Mouse (Mus musculus) E14TG2a.4 (cell line): Measurements from ENCODE around the gene Nop9.

Experiments
- H3K27me3 ChIP-seq: 2 replicates; pipeline ENCODE4 v1.6.1; 2014; ENCODE audit warnings: low read length, control low read depth; ENCODE audit not compliant: insufficient read depth
- H3K36me3 ChIP-seq: 2 replicates; pipeline ENCODE4 v1.6.1; 2014; ENCODE audit warnings: low read length, control low read depth; ENCODE audit not compliant: insufficient read depth
- H3K4me1 ChIP-seq: replicated peaks from 2 replicates; pipeline ENCODE4 v1.6.1; 2014; ENCODE audit warnings: low read depth, low read length, control low read depth
- H3K4me3 ChIP-seq: replicated peaks from 2 replicates; pipeline ENCODE4 v1.5.1; 2014; ENCODE audit warnings: mild to moderate bottlenecking, low read length
- H3K9me3 ChIP-seq: 2 replicates; pipeline ENCODE4 v1.6.1; 2014; ENCODE audit warnings: low read length, control low read depth
- CTCF ChIP-seq: conservative IDR thresholded peaks from 2 replicates; pipeline ENCODE4 v1.5.1; 2014; ENCODE audit warnings: low read length
- NANOG ChIP-seq: IDR thresholded peaks from 2 replicates; pipeline ENCODE4 v1.6.1; 2014; ENCODE audit warnings: borderline replicate concordance, low read length, mixed read lengths
- POU5F1 ChIP-seq: IDR thresholded peaks from 2 replicates; pipeline ENCODE4 v1.6.1; 2014; ENCODE audit warnings: low read length, borderline replicate concordance

The Nop9 gene

DNA sequence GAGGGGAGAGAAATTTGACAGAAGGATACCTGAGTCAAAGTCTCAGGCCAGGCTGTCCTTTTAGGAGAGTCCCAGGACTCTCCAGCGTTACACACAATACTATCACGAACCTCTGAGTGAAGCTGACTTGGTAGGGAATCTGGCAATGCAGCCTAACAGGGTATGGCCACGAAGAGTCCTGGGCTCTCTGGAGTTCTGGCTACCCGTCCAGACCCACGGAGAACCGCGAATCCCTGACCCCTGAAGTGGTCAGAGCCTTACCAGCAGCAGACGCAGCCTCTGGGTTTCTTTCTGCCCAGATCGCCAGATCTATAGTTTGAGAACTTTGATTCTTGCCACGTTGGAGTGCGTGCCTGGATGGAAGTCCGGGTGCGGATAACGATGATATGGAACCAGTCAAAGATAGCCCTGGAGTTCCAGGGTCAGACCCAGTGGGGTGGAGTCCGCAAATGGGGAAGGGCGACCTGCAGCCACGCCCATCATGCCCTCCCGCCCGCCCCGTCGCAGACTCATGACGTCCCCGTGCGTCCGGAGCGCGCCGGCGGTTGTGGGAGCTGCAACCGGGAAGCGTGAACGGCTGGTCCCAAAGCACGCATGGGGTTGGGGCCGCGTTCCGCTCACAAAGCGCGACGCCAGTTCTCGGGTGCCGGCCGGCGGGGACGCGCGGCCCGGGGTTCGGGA is at the start of gene Nop9, which contains the start of gene Dhrs1:
Gene Nop9 (plus strand): TSS at position 514 of the 681 bp plus-strand sequence.
Gene Dhrs1 (minus strand): TSS at position 511 of the 681 bp plus-strand sequence.
- Histone ChIP-seq H3K9me3 (no peaks in the 10 kb centered on the region), H3K36me3 (peaks cover 58% of the 10 kb centered on the region), H3K4me1 (peaks cover 32% of the 10 kb centered on the region), H3K27me3 (no peaks in the 10 kb centered on the region), H3K4me3 (peak within 1 kb of the TSS; percentile 98)
- TF ChIP-seq CTCF (no peak), POU5F1 (no peak), NANOG (no peak)

DNA sequence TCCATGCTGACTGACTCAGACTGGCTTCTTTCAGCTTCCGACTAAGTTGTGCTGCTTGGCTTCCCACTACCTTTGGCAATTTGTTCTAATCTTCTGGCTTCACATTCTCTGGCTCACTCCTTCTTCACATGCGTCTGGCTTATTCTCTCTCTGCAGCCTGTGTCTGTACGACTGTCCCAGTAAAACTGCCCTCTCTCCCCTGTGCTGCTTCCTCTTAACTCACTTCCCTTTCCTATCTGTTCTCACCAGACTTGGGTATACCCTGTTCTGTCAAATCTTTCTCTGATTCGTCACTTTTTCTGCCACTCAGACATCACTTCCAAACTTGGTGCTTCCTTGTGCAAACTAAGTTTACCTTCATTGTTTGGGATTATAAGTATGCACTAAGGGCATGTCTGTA is 48.3 kb upstream of the Nop9 start:
- Histone ChIP-seq H3K4me3 (no peak overlapping the region), H3K27me3 (no peaks in the 10 kb centered on the region), H3K9me3 (no peaks in the 10 kb centered on the region), H3K36me3 (peaks cover 20% of the 10 kb centered on the region), H3K4me1 (peaks cover 30% of the 10 kb centered on the region)
- TF ChIP-seq POU5F1 (no peak), CTCF (no peak), NANOG (no peak)

DNA sequence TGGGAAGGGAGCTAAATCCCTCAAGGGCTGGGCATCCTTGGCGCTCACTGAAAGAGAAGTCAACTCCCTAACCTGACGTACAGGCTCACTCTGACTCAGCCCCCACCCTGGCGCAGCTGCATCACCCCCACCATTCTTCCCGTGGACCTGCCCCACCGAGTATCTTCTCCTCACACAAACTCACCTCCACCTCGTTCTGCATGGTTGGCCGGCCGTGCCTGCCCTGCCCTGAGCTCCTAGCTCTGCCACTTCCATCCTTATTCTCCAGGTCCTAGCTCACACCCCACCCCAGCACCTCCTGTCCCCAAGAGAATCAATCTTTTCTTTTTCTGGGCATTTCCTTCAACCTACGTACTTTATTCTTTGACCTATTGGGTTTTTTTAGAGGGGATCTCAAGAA is 44.4 kb upstream of the Nop9 start:
- Histone ChIP-seq H3K4me3 (no peak overlapping the region), H3K9me3 (no peaks in the 10 kb centered on the region), H3K36me3 (peaks cover 55% of the 10 kb centered on the region), H3K27me3 (no peaks in the 10 kb centered on the region), H3K4me1 (peaks cover 59% of the 10 kb centered on the region)
- TF ChIP-seq CTCF: no peak
- no peak for TF ChIP-seq NANOG
- no peak for TF ChIP-seq POU5F1

DNA sequence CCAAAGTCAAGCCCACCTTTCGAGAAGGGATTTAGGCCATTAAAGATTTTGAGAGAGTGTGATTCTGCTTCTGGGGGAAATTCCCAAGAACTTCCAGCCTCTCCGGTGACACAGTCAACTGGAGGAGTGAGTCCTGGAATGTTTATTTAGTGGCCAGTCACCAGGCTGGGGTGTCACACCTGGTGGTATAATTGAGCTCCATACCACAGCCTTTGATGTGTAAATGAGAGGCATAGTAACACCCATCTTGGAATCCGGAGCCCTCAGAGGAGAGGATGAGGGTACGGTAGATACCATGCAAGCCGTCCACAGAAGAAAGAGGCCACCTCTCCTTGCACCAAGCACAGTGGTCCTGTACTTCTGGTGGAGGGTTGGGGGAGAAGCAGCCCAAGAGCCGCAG is 42.7 kb upstream of the Nop9 start:
- TF ChIP-seq NANOG (no peak), POU5F1 (no peak), CTCF (no peak)
- no peaks in the 10 kb centered on the region for H3K9me3 ChIP-seq
- peaks cover 70% of the 10 kb centered on the region for H3K36me3 ChIP-seq
- H3K27me3 ChIP-seq: no peaks in the 10 kb centered on the region
- 0 out of 2 replicates have a peak overlapping the region, but pooled peaks have one; percentile 5 for H3K4me3 ChIP-seq
- H3K4me1 ChIP-seq: peaks cover 74% of the 10 kb centered on the region

DNA sequence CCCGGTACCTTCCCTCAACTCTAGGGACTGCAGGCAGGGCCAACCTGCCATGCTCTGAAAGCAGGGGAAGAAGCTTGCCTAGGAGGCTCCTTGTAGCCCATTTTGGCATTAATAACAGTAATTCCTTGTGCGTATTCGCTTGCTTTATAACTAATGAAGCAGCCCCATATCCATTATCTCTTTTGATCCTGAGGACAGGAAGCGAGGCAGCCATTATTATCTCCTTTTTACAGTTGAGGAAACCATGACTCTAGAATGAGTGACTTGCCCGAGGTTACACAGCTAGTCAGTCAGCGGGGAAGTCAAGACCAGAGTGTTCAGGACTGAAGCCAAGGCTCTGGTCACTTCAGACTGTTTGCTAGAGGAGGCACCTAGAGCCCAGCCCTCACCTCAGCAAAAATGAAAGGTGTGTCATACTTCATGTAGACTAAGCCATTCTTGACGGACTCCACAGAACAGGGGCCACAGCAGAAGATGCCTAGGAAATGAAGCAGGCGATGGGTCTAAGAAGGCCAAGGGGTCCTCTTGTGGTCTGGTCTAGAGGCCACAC is 39.4 kb upstream of the Nop9 start:
- TF ChIP-seq CTCF (no peak), NANOG (no peak)
- Histone ChIP-seq H3K36me3 (peaks cover 54% of the 10 kb centered on the region), H3K4me3 (peak overlapping the region; percentile 39; the same call in 1 of the 2 replicates), H3K9me3 (no peaks in the 10 kb centered on the region), H3K27me3 (0 out of 2 replicates have a peak, but pooled peaks cover 4% of the 10 kb centered on the region), H3K4me1 (peaks cover 91% of the 10 kb centered on the region)

DNA sequence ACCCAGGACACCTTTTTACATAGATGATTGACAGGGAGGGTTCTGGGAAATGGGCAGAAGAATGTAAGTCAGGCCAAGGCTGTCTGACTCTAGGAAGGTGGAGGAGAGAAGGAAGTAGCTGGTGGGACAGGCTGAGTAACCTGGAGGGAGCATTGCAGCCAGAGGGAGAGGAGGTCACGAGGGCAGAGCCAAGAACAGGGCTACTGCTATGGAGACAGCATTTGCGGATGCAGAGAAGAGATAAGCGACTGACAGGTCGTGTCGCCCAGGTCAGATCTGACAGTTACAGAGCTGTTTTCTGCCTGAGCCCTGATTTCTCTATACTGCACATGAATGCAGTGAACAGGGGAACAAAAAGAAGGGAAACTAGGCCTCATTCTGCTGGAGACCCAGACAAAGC is 38.1 kb upstream of the Nop9 start:
- Histone ChIP-seq H3K27me3 (peaks cover 16% of the 10 kb centered on the region), H3K9me3 (no peaks in the 10 kb centered on the region), H3K4me1 (peaks cover 91% of the 10 kb centered on the region), H3K36me3 (peaks cover 54% of the 10 kb centered on the region), H3K4me3 (no peak overlapping the region)
- no peak for TF ChIP-seq NANOG
- TF ChIP-seq CTCF: no peak
- no peak for TF ChIP-seq POU5F1

DNA sequence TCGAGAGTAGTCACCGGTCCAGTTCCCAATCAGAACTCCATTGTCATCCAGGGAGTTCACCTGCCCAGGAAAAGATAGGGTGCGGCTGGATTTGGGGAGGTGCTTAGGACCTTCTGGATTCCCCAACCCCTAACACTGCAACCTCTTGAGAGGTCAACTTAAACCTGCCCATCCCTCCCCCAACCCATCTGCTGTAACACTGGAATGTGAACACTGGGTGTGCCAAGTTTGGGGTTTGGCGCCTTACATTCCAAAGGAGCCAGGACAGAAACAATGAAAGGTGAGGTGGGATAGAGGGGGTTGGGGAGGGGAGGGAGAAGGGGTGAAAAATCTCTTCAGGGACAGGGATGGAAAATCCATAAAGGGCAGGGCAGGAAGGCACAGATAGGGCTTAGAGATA is 36.0 kb upstream of the Nop9 start:
- peaks cover 91% of the 10 kb centered on the region for H3K4me1 ChIP-seq
- peaks cover 26% of the 10 kb centered on the region for H3K27me3 ChIP-seq
- TF ChIP-seq CTCF (no peak), NANOG (no peak), POU5F1 (no peak)

DNA sequence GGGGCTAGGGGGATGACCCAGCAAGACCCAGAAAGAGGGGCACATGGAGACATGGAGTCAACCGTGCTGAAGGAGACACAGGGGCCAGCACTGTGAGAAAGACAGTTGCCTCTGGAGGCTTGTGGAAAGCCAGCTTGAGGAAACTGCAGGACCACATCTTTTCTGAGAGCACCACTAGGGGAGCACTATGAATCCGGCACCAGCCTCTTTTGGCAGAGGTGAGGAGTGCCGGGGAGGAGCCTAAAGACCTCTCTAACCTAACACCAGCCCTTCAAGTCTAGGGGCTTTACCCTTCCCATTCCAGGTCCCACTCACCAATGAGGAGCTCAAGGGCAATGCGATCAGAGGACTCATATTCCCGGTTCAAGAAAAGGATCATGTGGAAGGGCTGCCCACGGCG is 33.7 kb upstream of the Nop9 start:
- H3K4me3 ChIP-seq: peak overlapping the region; percentile 74
- H3K36me3 ChIP-seq: peaks cover 28% of the 10 kb centered on the region
- H3K9me3 ChIP-seq: no peaks in the 10 kb centered on the region
- H3K4me1 ChIP-seq: peaks cover 85% of the 10 kb centered on the region
- TF ChIP-seq POU5F1 (no peak), CTCF (peak; percentile 17; the same call in 1 of the 2 replicates), NANOG (no peak)
- H3K27me3 ChIP-seq: peaks cover 26% of the 10 kb centered on the region

More for the DNA sequence above, 36.0 kb upstream of the Nop9 start:
- H3K9me3 ChIP-seq: no peaks in the 10 kb centered on the region
- H3K4me3 ChIP-seq: peak overlapping the region; percentile 60
- H3K36me3 ChIP-seq: peaks cover 35% of the 10 kb centered on the region
